Mouse (Mus musculus): Measurements from ENCODE around the gene Rnf187.

DNA sequence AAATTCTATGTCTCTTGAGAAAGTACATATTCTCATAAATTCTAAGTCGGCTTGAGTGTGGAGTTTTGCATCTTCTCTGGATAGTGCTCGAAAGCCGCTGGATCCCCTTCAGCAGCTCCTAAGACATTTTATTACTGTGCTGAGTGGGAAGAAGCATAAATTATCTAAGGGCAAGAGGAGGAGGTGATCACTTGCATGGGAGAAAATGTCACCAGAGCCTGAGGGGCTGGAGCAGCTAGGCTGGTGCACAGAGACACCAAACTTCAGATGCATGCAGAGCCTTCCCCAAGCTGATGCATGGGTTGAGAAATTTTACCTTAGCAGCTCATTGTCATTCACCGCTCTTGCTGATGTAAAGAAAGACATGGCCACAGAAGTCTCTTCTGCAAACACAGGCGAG lies 5.4 kb upstream of the Rnf187 start:
- TF ChIP-seq CTCF (IDR thresholded peaks at IDR 0.05; ENCODE audit: low read depth, low read length) = no peak
- no peak for TF ChIP-seq POLR2A (IDR thresholded peaks at IDR 0.05; ENCODE audit: borderline replicate concordance, low read depth, low read length)
